In the genomic region with DNA sequence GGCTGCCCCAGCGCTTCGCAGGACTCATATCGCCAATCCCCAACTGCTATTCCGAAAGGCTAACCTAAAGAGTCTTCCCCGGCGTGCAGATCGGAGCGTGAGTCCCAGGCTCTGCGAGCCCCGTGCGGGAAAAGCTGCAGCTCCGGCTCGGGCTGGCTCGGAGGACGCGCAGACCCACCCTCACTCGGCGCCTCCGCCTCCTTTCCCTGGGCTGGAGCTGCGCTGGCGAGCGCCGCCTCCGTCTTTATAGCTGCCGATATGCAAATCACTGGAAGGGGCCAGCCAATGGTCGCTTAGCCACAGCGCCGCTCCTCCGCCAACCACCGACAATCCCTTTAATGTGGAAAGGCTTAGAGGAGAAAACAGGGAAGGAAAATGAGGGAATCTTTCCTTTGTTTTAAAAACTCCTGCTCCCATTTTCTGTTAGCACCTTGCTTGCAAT, we compare ENCODE assay signal across 8 mouse cellular contexts. TPM values are rescaled to one million over a fixed set of nuclear protein-coding genes. Genes with fewer than 3 reads are reported as not detected.
DNase-seq lines count a peak whose midpoint lies in the region; ATAC-seq and TF ChIP-seq lines count a peak whose summit lies in the region.

A gene (minus strand): TSS at position 219 of the 442 bp plus-strand sequence.

- no peak for TF ChIP-seq POLR2A in myocyte (IDR thresholded peaks at IDR 0.05; ENCODE audit: insufficient read length, low read depth)

- DNase-seq in CD4-positive, CD25-positive, alpha-beta regulatory T cell, adult 2 months (ENCODE audit: low read depth, low spot score), result peak; percentile 7
- peak; percentile 97 for DNase-seq in forebrain, embryonic 11.5 days (ENCODE audit: low spot score)
- DNase-seq in kidney, postnatal 10 days, result peak; percentile 90
- peak; percentile 73 for DNase-seq in liver
- peak; percentile 78 for DNase-seq in testis, postnatal 10 days (ENCODE audit: low spot score)

- H3K9ac ChIP-seq in forebrain, embryonic 11.5 days (ENCODE audit: low read length), result peak within 1 kb of the TSS; percentile 33
- no peak within 1 kb of the TSS for H3K9ac ChIP-seq in heart, embryonic 15.5 days

- peak within 1 kb of the TSS; percentile 42 for H3K4me3 ChIP-seq in forebrain, embryonic 11.5 days (ENCODE audit: low read depth, low read length)
- peak within 1 kb of the TSS; percentile 46 for H3K4me3 ChIP-seq in heart, embryonic 15.5 days
- H3K4me3 ChIP-seq in myocyte, result no peak within 1 kb of the TSS

- no peak within 1 kb of the TSS for H3ac ChIP-seq in myocyte (ENCODE audit: control insufficient read depth, insufficient read length)

- peaks cover 48% of the 10 kb centered on the region for H3K27me3 ChIP-seq in forebrain, embryonic 11.5 days (ENCODE audit: control insufficient read depth, insufficient read depth, low read length)
- H3K27me3 ChIP-seq in heart, embryonic 15.5 days, result peaks cover 96% of the 10 kb centered on the region
- H3K27me3 ChIP-seq in myocyte (ENCODE audit: control insufficient read depth, insufficient read depth, insufficient read length), result peaks cover 23% of the 10 kb centered on the region

- H3K27ac ChIP-seq in forebrain, embryonic 11.5 days (ENCODE audit: low read depth, low read length), result 0 out of 2 replicates have a peak within 1 kb of the TSS, but pooled peaks have one; percentile 26
- H3K27ac ChIP-seq in heart, embryonic 15.5 days, result no peak within 1 kb of the TSS

- H3K4me2 ChIP-seq in forebrain, embryonic 11.5 days (ENCODE audit: low read depth, low read length, severe bottlenecking), result peak within 1 kb of the TSS; percentile 58
- peak within 1 kb of the TSS; percentile 73 for H3K4me2 ChIP-seq in heart, embryonic 15.5 days
- H3K4me2 ChIP-seq in myocyte (ENCODE audit: low read depth), result peak within 1 kb of the TSS; percentile 45

- H3K36me3 ChIP-seq in forebrain, embryonic 11.5 days (ENCODE audit: control insufficient read depth, insufficient read depth, low read length), result no peaks in the 10 kb centered on the region
- H3K36me3 ChIP-seq in heart, embryonic 15.5 days, result no peaks in the 10 kb centered on the region
- no peaks in the 10 kb centered on the region for H3K36me3 ChIP-seq in myocyte (ENCODE audit: control insufficient read depth, insufficient read depth)

- H3K9me3 ChIP-seq in forebrain, embryonic 11.5 days (ENCODE audit: control insufficient read depth, low read length), result no peaks in the 10 kb centered on the region
- no peaks in the 10 kb centered on the region for H3K9me3 ChIP-seq in heart, embryonic 15.5 days (replicated peaks)

- no peaks in the 10 kb centered on the region for H3K79me2 ChIP-seq in myocyte (ENCODE audit: control insufficient read depth, insufficient read depth)

- WGBS in forebrain, embryonic 11.5 days, result under 1% methylated on average over 30 of the region's 30 CpGs
- under 1% methylated on average over 30 of the region's 30 CpGs for WGBS in heart, embryonic 15.5 days

- peaks cover 26% of the 10 kb centered on the region for H3K4me1 ChIP-seq in forebrain, embryonic 11.5 days (replicated peaks; ENCODE audit: control insufficient read depth, insufficient read depth, low read length)
- H3K4me1 ChIP-seq in heart, embryonic 15.5 days (replicated peaks), result peaks cover 46% of the 10 kb centered on the region

- no peak for ATAC-seq in CD4-positive, CD25-positive, alpha-beta regulatory T cell, adult 4 months
- peak; percentile 86 for ATAC-seq in forebrain, embryonic 11.5 days (replicated peaks; ENCODE audit: low FRiP score)
- ATAC-seq in heart, embryonic 15.5 days (replicated peaks; ENCODE audit: insufficient number of reproducible peaks, insufficient read depth, low FRiP score, low read depth), result peak; percentile 81

TF ChIP-seq in myocyte, 11 proteins besides CTCF, POLR2A, EP300 and RAD21:
- TF ChIP-seq TCF12 (IDR thresholded peaks at IDR 0.05; ENCODE audit: insufficient read depth, poor library complexity, severe bottlenecking) (no peak), SRF (IDR thresholded peaks at IDR 0.05; ENCODE audit: control insufficient read depth, insufficient read length, low read depth) (no peak), MYOD1 (IDR thresholded peaks at IDR 0.05; ENCODE audit: control insufficient read depth in 1 of 3, insufficient read length in 2 of 3, low read depth in 2 of 3) (no peak), USF1 (IDR thresholded peaks at IDR 0.05; ENCODE audit: low read depth) (no peak), CEBPB (IDR thresholded peaks at IDR 0.05; ENCODE audit: insufficient read depth, poor library complexity, severe bottlenecking) (no peak)

RNA-seq across cellular contexts. Expression of the gene that starts here (rescaled TPM):
- polyA plus RNA-seq in CD4-positive, CD25-positive, alpha-beta regulatory T cell, adult 4 months (2017; shearing (Covaris generic)), result not detected
- polyA plus RNA-seq in forebrain, embryonic 11.5 days (2014; fragmentation: Nextera tagmentation; extraction: Ambion mirVana), result 11.4 and 13.7 TPM in 2 replicates
- polyA plus RNA-seq in heart, embryonic 15.5 days (2015; fragmentation: Nextera tagmentation; extraction: Ambion mirVana), result 0.06 and 0.28 TPM in 2 replicates
- polyA plus RNA-seq in myocyte (2012; fragmentation: generic; extraction: Trizol), result 0.02 TPM

Comparison
In these comparisons a context has a peak if more than half of its experiments do, and no peak if none do; other contexts are left out.
1. Peak in ATAC-seq, H3K4me3 ChIP-seq and H3K4me2 ChIP-seq in heart, embryonic 15.5 days; RNA of the gene not detected or under 1 TPM.
2. DNase-seq: peak in every context shown above with its lines; median percentile 97 in forebrain, embryonic 11.5 days; 90 in kidney, postnatal 10 days; 78 in testis, postnatal 10 days; 73 in liver; 7 in CD4-positive, CD25-positive, alpha-beta regulatory T cell, adult 2 months.